Mouse (Mus musculus) intestine, embryonic 16.5 days (tissue): ENCODE measurements around the gene Zmynd11. TPM values are rescaled to one million over a fixed set of nuclear protein-coding genes. Genes with fewer than 3 reads are reported as not detected.

Source experiments
- ATAC-seq: fragments of 200-750 bp; cut with Nextera tagmentation; 2 replicates; pipeline ENCODE4 v1.8.0; 2017; ENCODE audit warnings: moderate TSS enrichment, moderate library complexity
- H3K27ac ChIP-seq: fragments of 300-500 bp; sonication (generic); 2 replicates; pipeline ENCODE4 v1.5.1; 2014; ENCODE audit warnings: mild to moderate bottlenecking, low read length
- H3K27me3 ChIP-seq: fragments of 300-500 bp; sonication (generic); replicated peaks from 2 replicates; pipeline ENCODE4 v1.6.1; 2014; ENCODE audit warnings: low read length, control low read depth, mixed read lengths; ENCODE audit not compliant: control insufficient read depth, insufficient read depth
- H3K36me3 ChIP-seq: fragments of 300-500 bp; sonication (generic); 2 replicates; pipeline ENCODE4 v1.6.1; 2014; ENCODE audit warnings: low read length, control low read depth; ENCODE audit not compliant: control insufficient read depth, insufficient read depth
- H3K4me1 ChIP-seq: fragments of 300-500 bp; sonication (generic); 2 replicates; pipeline ENCODE4 v1.6.1; 2014; ENCODE audit warnings: low read length, control low read depth, mixed read lengths; ENCODE audit not compliant: control insufficient read depth, insufficient read depth
- H3K4me2 ChIP-seq: fragments of 300-500 bp; sonication (generic); 2 replicates; pipeline ENCODE4 v1.6.1; 2014; ENCODE audit warnings: low read depth, low read length, control low read depth
- H3K4me3 ChIP-seq: fragments of 300-500 bp; sonication (generic); 2 replicates; pipeline ENCODE4 v1.5.1; 2014; ENCODE audit warnings: mild to moderate bottlenecking, low read length
- H3K9ac ChIP-seq: fragments of 300-500 bp; sonication (generic); 2 replicates; pipeline ENCODE4 v1.6.1; 2014; ENCODE audit warnings: low read depth, low read length
- H3K9me3 ChIP-seq: fragments of 300-500 bp; sonication (generic); 2 replicates; pipeline ENCODE4 v1.6.1; 2016; ENCODE audit warnings: low read length, control low read depth; ENCODE audit not compliant: control insufficient read depth
- WGBS: fragments of 180-500 bp; shearing (Covaris S2); extraction: QIAGEN DNeasy Blood & Tissue Kit; methylation state at CpG from one replicate; pipeline ENCODE4 v1.1.7; 2014; 5-methylcytosine and 5-hydroxymethylcytosine counted together
- polyA plus RNA-seq: library from polyadenylated mRNA; unstranded; fragments of >200 nt; fragmentation: Nextera tagmentation; extraction: Ambion mirVana; gene quantifications from 2 replicates; pipeline ENCODE4 v1.2.1, GENCODE M21; 2015

The Zmynd11 gene
- polyA plus RNA-seq, 1 experiment from 2014 or later = 69.9 TPM

DNA sequence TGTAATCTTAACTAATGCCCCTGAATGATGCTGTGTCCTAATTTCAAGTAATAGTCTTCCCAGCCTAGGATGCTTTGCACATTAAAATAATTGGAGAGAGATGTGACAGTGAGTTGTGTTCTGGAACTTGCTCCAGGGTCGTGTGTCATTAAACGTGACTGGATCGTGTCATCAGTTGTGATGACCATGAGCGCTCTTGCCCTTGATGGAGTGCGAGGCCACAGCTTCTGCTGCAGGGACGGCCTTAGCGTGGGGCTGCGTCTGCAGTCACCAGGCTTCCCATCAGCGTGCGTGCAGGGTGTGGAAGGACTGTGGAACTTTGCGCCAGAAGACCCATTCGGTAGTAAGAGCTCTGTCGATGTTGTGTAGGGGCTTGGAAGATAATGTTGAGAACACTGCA is 116.4 kb downstream of the Zmynd11 start:
- Histone ChIP-seq H3K4me3 (no peak overlapping the region), H3K4me1 (no peaks in the 10 kb centered on the region), H3K36me3 (no peaks in the 10 kb centered on the region), H3K4me2 (no peak overlapping the region), H3K27me3 (no peaks in the 10 kb centered on the region), H3K9me3 (no peaks in the 10 kb centered on the region), H3K9ac (no peak overlapping the region), H3K27ac (no peak overlapping the region)
- 93% methylated on average over 13 of the region's 13 CpGs for WGBS
- no peak for ATAC-seq

DNA sequence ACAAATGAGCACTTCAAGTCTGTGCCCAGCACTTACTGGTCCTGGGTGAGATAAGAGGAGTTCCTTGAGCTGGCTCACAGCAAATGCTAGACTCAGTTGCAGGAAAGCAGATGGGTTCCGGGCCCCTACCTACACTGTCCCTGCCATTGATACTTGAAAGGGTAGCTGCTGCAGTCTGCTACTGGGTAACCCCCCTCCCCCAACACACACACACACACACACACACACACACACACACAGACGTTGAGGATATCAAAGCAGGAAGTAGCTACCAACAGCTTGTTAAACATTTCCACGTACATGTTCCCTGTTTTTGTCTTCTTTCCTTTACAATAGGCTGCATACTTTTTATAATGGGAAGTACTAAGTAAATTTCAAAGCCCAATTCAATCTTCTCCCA is 127.2 kb downstream of the Zmynd11 start:
- H3K36me3 ChIP-seq = no peaks in the 10 kb centered on the region
- no peak for ATAC-seq
- H3K4me3 ChIP-seq = no peak overlapping the region
- no peak overlapping the region for H3K4me2 ChIP-seq
- WGBS = 47% methylated on average over 3 of the region's 3 CpGs
- H3K27me3 ChIP-seq = no peaks in the 10 kb centered on the region
- no peak overlapping the region for H3K9ac ChIP-seq
- H3K9me3 ChIP-seq = no peaks in the 10 kb centered on the region
- no peaks in the 10 kb centered on the region for H3K4me1 ChIP-seq
- H3K27ac ChIP-seq = no peak overlapping the region

DNA sequence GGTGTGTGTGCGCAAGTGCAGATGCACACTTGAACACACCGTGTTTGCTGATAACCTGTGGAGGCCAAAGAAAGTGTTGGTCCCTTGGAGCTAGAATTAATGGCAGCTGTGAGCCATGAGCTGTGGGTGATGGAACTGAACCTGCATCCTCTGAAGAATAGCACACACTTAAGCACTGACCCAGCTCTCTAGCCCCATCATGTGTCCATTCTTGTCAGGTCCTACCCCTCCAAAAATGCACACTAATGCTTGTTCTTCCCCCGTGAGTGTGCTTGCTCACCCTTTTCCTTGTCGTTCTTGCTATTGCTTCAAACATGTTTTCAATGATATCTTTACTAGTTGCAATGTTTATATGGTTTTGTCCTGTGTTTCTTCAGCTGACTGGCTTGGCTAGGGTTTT is 128.6 kb downstream of the Zmynd11 start:
- H3K9me3 ChIP-seq = no peaks in the 10 kb centered on the region
- no peak overlapping the region for H3K4me3 ChIP-seq
- no peak overlapping the region for H3K27ac ChIP-seq
- H3K4me2 ChIP-seq = no peak overlapping the region
- ATAC-seq = 0 out of 2 replicates have a peak, but pooled peaks have one; percentile 33
- no peak overlapping the region for H3K9ac ChIP-seq
- H3K36me3 ChIP-seq = no peaks in the 10 kb centered on the region
- H3K27me3 ChIP-seq = no peaks in the 10 kb centered on the region
- WGBS = 59% methylated on average over 4 of the region's 4 CpGs
- H3K4me1 ChIP-seq = no peaks in the 10 kb centered on the region

DNA sequence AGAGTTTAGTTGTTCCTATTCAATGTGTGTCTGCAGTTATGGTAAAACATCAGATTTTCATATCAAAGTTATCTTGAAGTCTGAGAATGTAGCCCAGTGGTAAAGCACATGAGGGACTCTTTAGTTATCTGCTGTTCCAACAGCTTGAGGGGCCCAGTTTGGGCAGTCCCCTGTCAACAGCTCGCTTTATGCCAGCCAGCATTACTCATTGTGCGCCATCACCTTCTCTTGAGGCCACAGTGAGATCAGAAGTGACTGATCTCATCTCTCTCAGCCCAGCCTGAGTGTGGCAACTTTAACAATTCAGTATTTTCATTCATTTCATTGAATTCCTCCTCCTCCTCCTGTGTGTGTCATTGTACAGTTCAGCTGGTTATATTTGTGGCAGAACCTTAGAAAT is 129.2 kb downstream of the Zmynd11 start:
- H3K27ac ChIP-seq = no peak overlapping the region
- no peak overlapping the region for H3K4me3 ChIP-seq
- no peaks in the 10 kb centered on the region for H3K4me1 ChIP-seq
- H3K27me3 ChIP-seq = no peaks in the 10 kb centered on the region
- no peak overlapping the region for H3K4me2 ChIP-seq
- 87% methylated on average over 2 of the region's 2 CpGs for WGBS
- no peak overlapping the region for H3K9ac ChIP-seq
- H3K9me3 ChIP-seq = no peaks in the 10 kb centered on the region
- no peaks in the 10 kb centered on the region for H3K36me3 ChIP-seq
- ATAC-seq = no peak
